Mouse (Mus musculus) ES-E14 (cell line): ENCODE measurements around the gene Ccndbp1. TPM values are rescaled to one million over a fixed set of nuclear protein-coding genes. Genes with fewer than 3 reads are reported as not detected.
"Not testable (repeated sequence)": the region's sequence is repeated elsewhere in the genome, so short reads cannot be mapped to it uniquely, and the experiment has no call there.

ENCODE experiments used
- DNase-seq: peaks from one replicate; pipeline ENCODE4 v3.0.0-alpha.2; 2013; ENCODE audit warnings: low read depth, low spot score
- H3K27ac ChIP-seq: 2 replicates; pipeline ENCODE4 v1.5.1; 2012; ENCODE audit warnings: low read depth, mild to moderate bottlenecking, low read length, moderate library complexity, mixed read lengths; ENCODE audit not compliant: poor library complexity, insufficient read depth, severe bottlenecking
- H3K36me3 ChIP-seq: 2 replicates; pipeline ENCODE4 v1.6.1; 2012; ENCODE audit warnings: mild to moderate bottlenecking, low read length, moderate library complexity, mixed read lengths; ENCODE audit not compliant: control insufficient read depth, poor library complexity, insufficient read depth, severe bottlenecking
- H3K4me1 ChIP-seq, 2 experiments: fragments of 150-350 bp in 1 of 2; sonication (generic) in 1 of 2; 2 replicates each; pipeline ENCODE4 v1.6.1; 2012; ENCODE audit warnings: low read length in 2 of 2, mild to moderate bottlenecking in 1 of 2, mixed read lengths in 1 of 2; ENCODE audit not compliant: control insufficient read depth in 2 of 2, insufficient read depth in 2 of 2, poor library complexity in 1 of 2
- H3K4me3 ChIP-seq, 2 experiments: fragments of 150-350 bp in 1 of 2; sonication (generic) in 1 of 2; 2 replicates each; pipeline ENCODE4 v1.5.1; 2012; ENCODE audit warnings: low read length in 2 of 2, low read depth in 1 of 2, mild to moderate bottlenecking in 1 of 2, mixed read lengths in 1 of 2; ENCODE audit not compliant: insufficient read depth in 1 of 2, poor library complexity in 1 of 2, severe bottlenecking in 1 of 2
- H3K9ac ChIP-seq: 2 replicates; pipeline ENCODE4 v1.6.1; 2012; ENCODE audit warnings: low read depth, mild to moderate bottlenecking, low read length, mixed read lengths; ENCODE audit not compliant: poor library complexity, insufficient read depth, severe bottlenecking
- H3K9me3 ChIP-seq: fragments of 150-350 bp; sonication (generic); 2 replicates; pipeline ENCODE4 v1.6.1; 2012; ENCODE audit warnings: low read depth, mild to moderate bottlenecking, low read length; ENCODE audit not compliant: control insufficient read depth, insufficient read depth
- CHD2 ChIP-seq: IDR thresholded peaks from 2 replicates; pipeline ENCODE4 v1.6.1; 2014; ENCODE audit warnings: mild to moderate bottlenecking, low read depth, low read length, inconsistent platforms
- HCFC1 ChIP-seq: IDR thresholded peaks from 2 replicates; pipeline ENCODE4 v1.6.1; 2012; ENCODE audit warnings: low read length, inconsistent platforms, borderline replicate concordance; ENCODE audit not compliant: insufficient read depth
- MAFK ChIP-seq: IDR thresholded peaks from 2 replicates; pipeline ENCODE4 v1.6.1; 2014; ENCODE audit warnings: mild to moderate bottlenecking, low read depth, low read length, inconsistent platforms; ENCODE audit not compliant: insufficient read depth
- ZC3H11A ChIP-seq: IDR thresholded peaks from 2 replicates; pipeline ENCODE4 v1.6.1; 2012; ENCODE audit warnings: low read depth, mild to moderate bottlenecking, inconsistent platforms, low read length, borderline replicate concordance
- ZNF384 ChIP-seq: IDR thresholded peaks from 2 replicates; pipeline ENCODE4 v1.6.1; 2012; ENCODE audit warnings: low read depth, low read length, inconsistent platforms
- in situ Hi-C, 2 experiments: fragments of 600-800 bp; cut with MboI; formaldehyde crosslinking; loops; one replicate each; pipeline ENCODE4 v1.15.1; 2025; ENCODE audit warnings: low sequenced_read_pairs in 2 of 2, inconsistent platforms in 1 of 2; ENCODE audit not compliant: unreplicated experiment in 2 of 2
- total RNA-seq: library from RNA; depleted of rRNA; stranded (reverse); fragments of 300-350 nt; gene quantifications from 2 replicates; pipeline ENCODE4 v1.2.3, GENCODE M21; 2012

Ccndbp1 gene
- total RNA-seq, 1 experiment: 23.0 TPM

DNA sequence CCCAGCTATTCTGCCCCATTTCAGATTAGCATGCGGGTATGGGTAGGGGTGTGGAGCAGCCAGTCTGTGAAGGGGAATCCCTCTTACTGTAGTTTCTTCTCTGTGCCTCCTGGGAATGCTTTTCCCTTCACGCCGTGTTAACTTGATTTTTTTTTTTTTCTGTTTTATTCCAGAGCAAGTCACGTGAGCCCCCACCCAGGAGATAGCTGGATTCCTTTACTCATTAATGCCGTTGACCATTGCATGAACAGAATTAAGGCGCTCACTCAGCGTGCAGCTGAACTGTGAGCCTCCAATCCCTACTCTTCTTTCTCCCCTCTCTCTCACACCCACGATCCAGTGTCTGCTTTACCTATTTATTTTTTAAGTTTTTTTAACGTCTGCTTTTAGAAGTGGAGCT is 8.0 kb downstream of the Ccndbp1 start:
- Histone ChIP-seq H3K4me1 (no peaks in the 10 kb centered on the region), H3K27ac (no peak overlapping the region), H3K4me3 (no peak overlapping the region), H3K9ac (no peak overlapping the region), H3K9me3 (no peaks in the 10 kb centered on the region), H3K36me3 (no peaks in the 10 kb centered on the region)
- DNase-seq: no peak
- in situ Hi-C loops: no loop called here
- TF ChIP-seq ZC3H11A (no peak), MAFK (no peak), ZNF384 (no peak), CHD2 (no peak), HCFC1 (no peak)

DNA sequence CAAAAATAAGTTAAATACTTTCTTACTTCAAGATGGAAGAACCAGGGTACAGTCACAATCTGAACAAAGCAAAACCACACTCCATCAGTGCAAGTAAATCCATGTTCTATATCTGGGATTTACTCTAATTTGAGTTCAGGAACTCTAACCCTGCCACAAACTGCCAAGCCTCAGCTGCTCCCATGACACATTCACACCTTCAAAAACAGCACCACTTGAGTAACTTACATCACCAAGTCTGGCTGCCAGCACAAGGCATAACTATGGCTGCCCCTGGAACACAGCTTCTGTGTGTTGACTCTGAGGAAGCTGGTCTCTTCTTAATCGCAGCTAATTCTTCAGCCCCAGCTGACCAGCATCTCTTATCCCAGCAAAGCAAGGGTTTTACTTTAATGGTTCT is 8.9 kb downstream of the Ccndbp1 start:
- Histone ChIP-seq H3K4me3 (no peak overlapping the region), H3K27ac (no peak overlapping the region), H3K9ac (no peak overlapping the region), H3K9me3 (no peaks in the 10 kb centered on the region), H3K36me3 (no peaks in the 10 kb centered on the region), H3K4me1 (no peaks in the 10 kb centered on the region)
- in situ Hi-C loops: no loop called here
- TF ChIP-seq MAFK (no peak), ZNF384 (no peak), CHD2 (no peak), HCFC1 (no peak), ZC3H11A (no peak)
- no peak for DNase-seq

DNA sequence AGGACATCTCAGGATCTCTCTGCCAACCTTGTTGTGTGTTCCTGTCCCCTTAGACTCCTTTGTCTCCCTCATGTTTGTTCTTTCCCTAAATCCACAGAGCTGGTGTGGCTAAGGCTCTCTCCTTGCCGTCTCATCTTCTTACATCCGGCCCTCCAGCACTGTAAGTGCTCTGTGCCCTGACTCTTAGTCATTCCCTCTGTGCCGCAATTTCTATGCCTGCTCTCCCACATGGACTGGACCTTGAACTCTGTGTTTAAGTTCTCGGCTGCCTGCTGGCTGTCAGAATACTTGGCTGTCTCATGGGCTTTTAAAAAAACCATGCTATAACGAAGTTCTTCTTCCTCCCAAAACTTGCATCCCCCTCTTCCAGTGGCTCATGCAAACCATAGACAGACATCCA is 14.7 kb downstream of the Ccndbp1 start:
- in situ Hi-C loops: no loop called here
- no peak overlapping the region for H3K4me3 ChIP-seq
- no peak for TF ChIP-seq HCFC1
- TF ChIP-seq CHD2: no peak
- TF ChIP-seq ZC3H11A: no peak
- TF ChIP-seq ZNF384: no peak

DNA sequence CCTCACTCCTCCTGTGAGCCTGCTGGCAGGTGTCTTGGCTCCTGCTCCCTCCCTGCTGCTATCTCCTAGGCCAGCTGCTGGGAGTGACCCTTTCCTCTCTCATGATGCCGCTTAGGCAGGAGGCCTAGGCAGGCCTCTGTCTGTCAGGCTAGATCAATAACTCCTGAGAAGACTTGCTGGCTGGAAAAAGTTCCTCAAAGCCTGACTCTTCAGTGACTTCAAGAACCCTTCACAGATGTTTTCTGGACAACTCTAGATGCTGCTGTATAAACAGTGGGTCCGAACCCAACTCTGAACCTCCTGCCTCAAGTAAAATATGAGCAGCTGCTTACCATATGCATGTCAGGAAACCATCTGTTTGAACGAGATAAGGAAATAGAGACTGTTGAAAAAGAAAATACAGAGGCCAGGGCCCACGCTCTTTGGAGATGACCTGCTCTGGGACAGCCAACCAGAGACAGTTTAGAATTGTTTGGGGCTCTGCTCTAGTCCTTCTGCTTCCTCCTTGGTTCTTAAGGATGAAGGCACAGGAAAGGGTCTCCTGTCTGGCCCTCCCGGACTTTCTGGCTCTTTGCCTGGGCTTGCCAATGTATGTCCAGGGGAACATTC is 28.6 kb downstream of the Ccndbp1 start, which contains the start of gene Epb42:
TSS of gene Epb42 (minus strand) at position 340 of the 609 bp plus-strand sequence.
- no peak for DNase-seq
- H3K4me3 ChIP-seq: no peak within 1 kb of the TSS
- in situ Hi-C loops: no loop called here

More for the DNA sequence above, 14.7 kb downstream of the Ccndbp1 start:
- no peak overlapping the region for H3K9ac ChIP-seq
- no peaks in the 10 kb centered on the region for H3K36me3 ChIP-seq
- no peaks in the 10 kb centered on the region for H3K4me1 ChIP-seq
- H3K27ac ChIP-seq: no peak overlapping the region
- no peak for DNase-seq
- no peaks in the 10 kb centered on the region for H3K9me3 ChIP-seq

DNA sequence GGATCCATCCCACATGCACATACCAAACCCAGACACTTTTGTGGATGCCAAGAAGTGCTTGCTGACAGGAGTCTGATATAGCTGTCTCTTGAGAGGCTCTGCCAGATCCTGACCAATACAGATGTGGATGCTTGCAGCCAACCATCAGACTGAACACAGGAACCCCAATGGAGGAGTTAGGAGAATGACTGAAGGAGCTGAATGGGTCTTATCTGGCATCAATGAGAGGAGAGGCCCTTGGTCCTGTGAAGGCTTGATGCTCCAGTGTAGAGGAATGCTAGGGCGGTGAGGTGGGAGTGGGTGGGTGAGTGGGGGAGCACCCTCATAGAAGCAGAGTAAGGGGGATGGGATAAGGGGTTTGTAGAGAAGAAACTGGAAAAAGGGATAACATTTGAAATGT is 30.6 kb downstream of the Ccndbp1 start:
- H3K36me3 ChIP-seq, H3K9me3 ChIP-seq, H3K4me3 ChIP-seq, H3K27ac ChIP-seq, DNase-seq, in situ Hi-C loops, H3K9ac ChIP-seq, H3K4me1 ChIP-seq: not testable (repeated sequence)

More for the DNA sequence above, 28.6 kb downstream of the Ccndbp1 start, which contains the start of gene Epb42:
- H3K9me3 ChIP-seq: no peaks in the 10 kb centered on the region
- no peak for TF ChIP-seq ZNF384
- no peak for TF ChIP-seq ZC3H11A
- TF ChIP-seq CHD2: no peak
- no peak for TF ChIP-seq HCFC1
- TF ChIP-seq MAFK: no peak
- no peak within 1 kb of the TSS for H3K27ac ChIP-seq
- no peaks in the 10 kb centered on the region for H3K36me3 ChIP-seq
- H3K4me1 ChIP-seq: no peaks in the 10 kb centered on the region
- no peak within 1 kb of the TSS for H3K9ac ChIP-seq
